Mouse (Mus musculus): ENCODE measurements around the gene Il13ra1.

The Il13ra1 gene

DNA sequence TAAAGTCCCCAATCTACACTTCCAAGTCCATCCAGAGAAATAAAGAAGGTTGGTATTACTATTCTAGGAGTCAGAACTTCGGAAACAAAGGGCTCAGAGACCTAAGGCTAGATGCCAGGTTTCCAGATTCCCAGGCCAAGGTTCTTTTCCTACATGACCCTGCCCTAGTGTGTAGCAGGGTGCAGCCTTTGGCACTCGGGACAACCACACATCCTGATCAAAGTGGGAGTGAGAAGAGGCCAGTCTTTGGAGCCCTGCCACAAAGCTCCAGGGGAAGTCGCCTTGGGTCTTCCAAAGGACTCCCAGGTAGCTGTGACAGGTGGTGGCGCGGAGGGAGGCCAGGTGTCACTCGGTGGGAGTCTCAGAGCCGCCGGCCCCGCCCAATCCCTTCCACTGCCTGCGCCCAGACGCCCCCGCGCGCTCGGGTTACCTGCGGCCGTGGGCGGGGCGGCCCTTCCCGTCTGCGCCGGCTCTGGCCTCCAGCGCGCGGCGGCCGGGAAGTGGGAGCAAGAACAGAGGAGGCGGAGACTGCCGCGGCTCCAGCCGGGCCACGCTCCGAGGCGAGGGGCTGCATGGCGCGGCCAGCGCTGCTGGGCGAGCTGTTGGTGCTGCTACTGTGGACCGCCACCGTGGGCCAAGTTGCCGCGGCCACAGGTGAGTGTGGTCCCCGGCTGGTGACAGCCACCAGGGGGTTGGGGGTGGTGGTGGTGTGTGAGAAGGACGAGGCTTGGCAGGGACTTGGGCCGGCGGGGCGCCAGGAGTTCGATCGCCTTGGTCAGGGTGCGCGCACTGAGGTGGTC lies at the start of gene Il13ra1:
TSS of gene Il13ra1 (plus strand) at position 489 of the 800 bp plus-strand sequence.
- DNase-seq = peak; percentile 14

DNA sequence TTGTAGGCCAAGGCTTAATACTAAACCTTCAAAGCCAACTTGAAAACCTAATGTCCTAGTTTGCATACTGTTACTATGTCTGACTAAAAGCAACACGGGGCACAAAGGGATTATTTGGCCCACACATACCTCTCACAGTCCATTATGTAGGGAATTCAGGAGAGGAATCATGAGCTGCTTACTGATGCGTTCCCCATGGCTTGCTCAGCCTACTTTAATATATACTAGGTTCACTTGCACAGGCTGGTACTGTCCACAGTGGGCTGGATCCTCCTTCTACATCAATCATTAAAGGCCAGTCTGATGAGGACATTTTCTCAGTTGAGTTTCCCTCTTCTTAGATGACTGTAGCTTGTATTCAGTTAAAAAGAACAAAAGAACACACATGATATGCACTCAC lies 37.9 kb upstream of the Il13ra1 start:
- DNase-seq = no peak

GRCm38 (mm10) chrX:36077164-36077563 lies 34.7 kb upstream of the Il13ra1 start:
- DNase-seq = no peak

GRCm38 (mm10) chrX:36082917-36083316 lies 29.0 kb upstream of the Il13ra1 start:
- no peak for DNase-seq

- no peak for DNase-seq
Observed at GRCm38 (mm10) chrX:36088464-36089256, 23.2 kb upstream of the Il13ra1 start.

- DNase-seq = no peak
Observed at GRCm38 (mm10) chrX:36100883-36101282, 11.0 kb upstream of the Il13ra1 start.

GRCm38 (mm10) chrX:36101318-36101717 lies 10.6 kb upstream of the Il13ra1 start:
- DNase-seq = no peak

GRCm38 (mm10) chrX:36108601-36109000 lies 3.3 kb upstream of the Il13ra1 start:
- DNase-seq = no peak

- no peak for DNase-seq
Observed at GRCm38 (mm10) chrX:36112422-36112750, 476 bp downstream of the Il13ra1 start.

DNA sequence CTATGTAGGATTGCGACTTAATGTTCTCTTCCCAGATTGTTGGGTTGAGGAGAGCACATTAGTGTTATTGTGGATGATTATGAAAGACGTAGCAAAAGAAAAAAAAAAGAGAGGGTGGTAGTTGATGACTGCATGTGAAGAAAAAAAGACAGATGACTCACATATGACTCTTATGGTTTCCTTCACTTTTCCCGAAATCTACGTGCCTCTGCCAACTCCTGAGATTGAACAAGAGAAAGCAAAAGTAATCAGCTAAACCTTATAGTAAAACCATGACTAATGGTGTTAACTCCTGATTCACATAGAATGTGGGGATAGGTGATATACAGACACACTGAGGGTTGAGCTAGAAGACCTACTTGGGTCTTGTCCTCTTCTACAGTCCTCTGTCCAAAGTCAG lies 3.3 kb downstream of the Il13ra1 start:
- no peak for DNase-seq

GRCm38 (mm10) chrX:36129037-36129770 lies 17.3 kb downstream of the Il13ra1 start:
- DNase-seq = no peak

DNA sequence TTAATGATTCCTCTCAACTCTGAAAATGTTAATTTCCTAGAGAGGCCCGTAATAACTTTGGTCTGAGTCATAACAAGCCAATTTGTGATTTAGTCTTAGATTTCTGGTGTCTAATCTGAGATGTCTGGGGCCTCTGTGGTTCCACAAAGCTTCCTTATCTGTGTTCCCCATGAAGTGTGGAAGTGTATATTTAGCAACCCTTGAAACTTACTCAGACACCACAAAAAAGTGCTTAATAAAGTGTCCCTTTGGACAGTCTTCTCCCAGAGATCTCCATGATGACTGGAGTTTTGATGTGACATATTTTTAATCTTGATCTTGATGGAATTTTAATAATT lies 17.8 kb downstream of the Il13ra1 start:
- no peak for DNase-seq

DNA sequence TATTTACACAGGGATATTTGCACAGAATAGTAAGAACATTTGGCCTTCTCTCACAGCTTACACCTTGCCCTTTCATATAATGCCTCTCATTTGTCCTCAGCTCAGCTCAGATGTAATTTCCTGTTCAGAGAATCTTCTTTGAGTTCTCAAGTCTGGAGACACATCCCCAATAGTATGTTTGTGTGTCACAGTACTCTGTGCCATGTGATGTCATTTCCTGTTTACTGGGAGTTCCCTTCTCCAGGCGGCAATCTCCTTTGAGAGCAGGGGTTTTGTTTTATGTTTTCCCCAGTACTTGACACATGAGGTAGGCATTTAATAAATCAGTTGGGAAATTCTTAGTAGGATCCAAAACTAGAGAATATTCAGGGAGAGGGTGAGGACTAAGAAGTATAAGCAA lies 24.4 kb downstream of the Il13ra1 start:
- no peak for DNase-seq

DNA sequence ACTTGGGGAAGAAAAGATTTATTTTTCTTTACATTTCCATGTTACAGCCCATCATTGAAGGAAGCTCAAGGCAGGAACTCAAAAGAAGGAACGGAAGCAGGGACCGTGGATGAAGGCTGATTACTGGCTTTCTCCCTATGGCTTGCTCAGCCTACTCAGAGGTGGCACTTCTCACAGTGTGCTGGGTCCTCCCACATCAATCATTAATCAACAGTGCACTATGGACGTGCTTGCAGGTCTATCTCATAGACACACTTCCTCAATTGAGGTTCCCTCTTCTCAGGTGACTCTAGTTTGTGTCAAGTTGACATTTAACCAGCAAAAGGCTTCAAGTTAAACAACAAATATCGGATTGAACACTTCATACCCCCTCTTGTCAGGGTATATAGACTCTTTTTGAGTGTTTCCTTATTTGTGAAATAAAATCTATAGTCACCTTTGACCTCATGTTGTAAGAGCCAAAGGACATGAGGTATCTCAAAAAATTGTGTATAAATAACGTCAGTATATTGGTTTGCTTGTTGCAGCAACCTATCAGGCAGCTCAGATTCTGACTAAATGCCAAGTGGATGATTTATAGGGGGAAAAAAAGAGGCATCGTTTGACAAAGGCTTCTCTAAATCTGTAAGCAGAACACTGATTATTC lies 30.2 kb downstream of the Il13ra1 start:
- no peak for DNase-seq

GRCm38 (mm10) chrX:36146746-36147145 lies 34.8 kb downstream of the Il13ra1 start:
- DNase-seq = no peak

GRCm38 (mm10) chrX:36150100-36150499 lies 38.2 kb downstream of the Il13ra1 start:
- DNase-seq = no peak

DNA sequence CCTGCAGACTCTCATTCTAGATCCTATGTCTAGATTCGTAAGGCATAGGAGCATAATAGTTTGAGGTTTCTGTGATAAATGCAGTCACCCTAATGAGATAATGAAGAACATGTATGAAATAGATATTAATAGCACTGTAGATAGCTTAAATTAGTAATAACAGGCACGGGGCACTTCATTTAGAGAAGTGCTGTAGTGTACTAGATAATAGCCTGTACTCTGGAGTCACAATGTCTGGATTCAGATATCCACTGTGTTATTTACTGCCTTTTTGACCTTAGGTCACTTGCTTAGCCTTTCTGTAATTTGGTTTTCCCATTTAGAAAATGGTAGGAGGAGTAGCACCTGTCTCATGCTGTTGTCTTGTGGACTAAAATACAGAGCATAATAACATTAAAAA lies 44.8 kb downstream of the Il13ra1 start:
- no peak for DNase-seq

DNA sequence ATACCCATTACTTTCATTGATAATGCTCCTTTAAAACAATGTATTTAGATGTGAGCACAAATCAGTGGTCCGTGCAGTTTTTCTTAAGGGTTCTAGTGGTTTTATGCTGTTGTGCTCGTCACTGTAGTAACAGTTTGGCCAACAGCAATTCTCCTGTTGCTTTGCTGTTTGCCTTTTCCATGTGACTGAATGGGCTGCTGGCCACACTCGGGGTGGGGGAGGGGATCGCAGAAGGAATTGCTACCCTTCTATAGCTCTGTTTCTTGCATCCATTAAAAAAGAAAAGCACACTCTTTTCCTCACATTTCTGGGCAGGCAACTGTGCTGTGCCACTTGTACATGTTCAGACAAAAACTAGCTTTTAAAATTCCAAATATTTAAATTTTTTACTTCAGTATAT lies 49.7 kb downstream of the Il13ra1 start:
- no peak for DNase-seq

GRCm38 (mm10) chrX:36183625-36184024 lies 71.7 kb downstream of the Il13ra1 start:
- DNase-seq = no peak

DNA sequence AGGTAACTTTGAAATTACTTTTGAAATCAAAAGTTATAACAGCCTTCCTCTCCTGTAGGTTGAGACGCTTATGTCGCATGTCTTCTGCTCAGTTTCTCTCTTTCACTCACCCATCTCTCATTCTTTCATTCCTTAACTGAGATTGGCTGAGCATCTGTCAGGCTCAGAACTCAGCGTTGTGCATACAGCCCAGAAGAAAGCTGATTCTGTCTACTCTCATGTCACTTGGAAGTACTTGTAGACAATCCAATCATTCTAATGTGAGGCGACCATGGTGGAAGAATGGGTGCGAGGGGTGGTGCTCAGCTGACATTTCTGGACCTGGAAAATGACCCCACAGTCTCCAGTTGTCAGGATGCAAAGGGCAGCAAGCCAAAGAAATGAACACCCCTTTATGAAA lies 74.1 kb downstream of the Il13ra1 start:
- no peak for DNase-seq

- DNase-seq = no peak
Observed at GRCm38 (mm10) chrX:36186443-36186842, 74.5 kb downstream of the Il13ra1 start.

DNA sequence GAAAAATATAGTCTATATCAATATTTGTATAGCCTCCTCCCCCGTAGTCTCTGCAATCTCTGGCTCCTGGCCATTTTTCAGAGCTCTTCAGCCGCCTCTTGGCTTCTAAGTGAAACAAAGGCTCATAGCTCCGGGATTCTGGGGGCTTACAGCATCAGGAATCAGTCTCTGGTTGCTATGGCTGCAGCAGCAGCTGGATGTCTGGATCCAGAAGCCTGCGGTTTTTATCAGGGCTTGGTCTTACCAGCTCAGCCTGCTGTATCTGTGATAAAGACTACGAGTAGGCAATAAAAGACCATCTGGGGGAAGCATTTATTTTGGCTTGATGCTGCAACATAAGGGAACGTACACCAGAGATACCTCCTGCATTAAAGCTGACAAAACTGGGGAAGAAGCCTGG lies 82.0 kb downstream of the Il13ra1 start:
- DNase-seq = no peak

All from cerebellum, adult 9-11 months (tissue).